ENCODE assay signal across 7 mouse cellular contexts in genomic region chr2:132847581-132847980, GRCm38 (mm10). TPM values are rescaled to one million over a fixed set of nuclear protein-coding genes. Genes with fewer than 3 reads are reported as not detected.
DNase-seq lines count a peak whose midpoint lies in the region; ATAC-seq and TF ChIP-seq lines count a peak whose summit lies in the region.

No protein-coding gene starts in this region.

- H3K36me3 ChIP-seq in neural tube, embryonic 11.5 days (ENCODE audit: control insufficient read depth, insufficient read depth, low read length), result no peaks in the 10 kb centered on the region; the same call in 1 of the 2 replicates
- H3K36me3 ChIP-seq in hindbrain, embryonic 14.5 days (replicated peaks; ENCODE audit: control insufficient read depth, insufficient read depth), result peaks cover 15% of the 10 kb centered on the region
- peaks cover 14% of the 10 kb centered on the region for H3K36me3 ChIP-seq in liver, postnatal 0 days (replicated peaks; ENCODE audit: insufficient read depth, low read length)

- H3K9ac ChIP-seq in neural tube, embryonic 11.5 days (ENCODE audit: low read length), result peak overlapping the region; percentile 88
- H3K9ac ChIP-seq in hindbrain, embryonic 14.5 days, result peak overlapping the region; percentile 82
- peak overlapping the region; percentile 86 for H3K9ac ChIP-seq in liver, postnatal 0 days (replicated peaks)

- H3K4me3 ChIP-seq in neural tube, embryonic 11.5 days (ENCODE audit: low read depth, low read length), result peak overlapping the region; percentile 94
- H3K4me3 ChIP-seq in cortical plate, adult 2 months (ENCODE audit: insufficient read depth, low read length), result peak overlapping the region; percentile 94
- peak overlapping the region; percentile 87 for H3K4me3 ChIP-seq in hindbrain, embryonic 14.5 days (replicated peaks; ENCODE audit: low read length)
- H3K4me3 ChIP-seq in liver, postnatal 0 days (ENCODE audit: low read depth, low read length), result peak overlapping the region; percentile 76

- peak overlapping the region; percentile 80 for H3K4me2 ChIP-seq in neural tube, embryonic 11.5 days (ENCODE audit: low read depth)
- peak overlapping the region; percentile 82 for H3K4me2 ChIP-seq in hindbrain, embryonic 14.5 days (replicated peaks)
- peak overlapping the region; percentile 83 for H3K4me2 ChIP-seq in liver, postnatal 0 days (ENCODE audit: low read depth, low read length)

- no peaks in the 10 kb centered on the region for H3K9me3 ChIP-seq in neural tube, embryonic 11.5 days (ENCODE audit: control insufficient read depth, low read length)
- no peaks in the 10 kb centered on the region for H3K9me3 ChIP-seq in hindbrain, embryonic 14.5 days (ENCODE audit: control insufficient read depth, low read length)
- no peaks in the 10 kb centered on the region for H3K9me3 ChIP-seq in liver, postnatal 0 days (ENCODE audit: low read length)

- TF ChIP-seq EP300 in liver, postnatal 0 days (IDR thresholded peaks at IDR 0.05; ENCODE audit: low read depth), result no peak

- no peaks in the 10 kb centered on the region for H3K27me3 ChIP-seq in neural tube, embryonic 11.5 days (ENCODE audit: control insufficient read depth, insufficient read depth, low read length)
- no peaks in the 10 kb centered on the region for H3K27me3 ChIP-seq in hindbrain, embryonic 14.5 days (ENCODE audit: control insufficient read depth, insufficient read depth, low read length)
- H3K27me3 ChIP-seq in liver, postnatal 0 days (ENCODE audit: insufficient read depth, low read length), result no peaks in the 10 kb centered on the region

- TF ChIP-seq POLR2A in cortical plate, adult 2 months (IDR thresholded peaks at IDR 0.05; ENCODE audit: extremely low read depth, insufficient read depth, low read length), result no peak

- H3K4me1 ChIP-seq in neural tube, embryonic 11.5 days (ENCODE audit: control insufficient read depth, insufficient read depth, low read length), result peaks cover 9% of the 10 kb centered on the region
- peaks cover 6% of the 10 kb centered on the region for H3K4me1 ChIP-seq in cortical plate, adult 2 months (ENCODE audit: control insufficient read depth, insufficient read depth, low read length)
- H3K4me1 ChIP-seq in hindbrain, embryonic 14.5 days (replicated peaks; ENCODE audit: control insufficient read depth, insufficient read depth, low read length), result peaks cover 15% of the 10 kb centered on the region
- H3K4me1 ChIP-seq in liver, postnatal 0 days (ENCODE audit: insufficient read depth), result peaks cover 7% of the 10 kb centered on the region; the same call in 1 of the 2 replicates

- no peak for TF ChIP-seq CTCF in cortical plate, adult 2 months (IDR thresholded peaks at IDR 0.05; ENCODE audit: extremely low read depth, insufficient read depth, low read length)
- TF ChIP-seq CTCF in liver, postnatal 0 days (IDR thresholded peaks at IDR 0.05; ENCODE audit: low read depth), result no peak

- no peak for ATAC-seq in neural tube, embryonic 11.5 days (ENCODE audit: insufficient read depth, low FRiP score, low TSS enrichment)
- ATAC-seq in hindbrain, embryonic 14.5 days (ENCODE audit: low FRiP score), result no peak
- no peak for ATAC-seq in liver, postnatal 0 days

- no peak for DNase-seq in neural tube, embryonic 11.5 days (ENCODE audit: low spot score)
- no peak for DNase-seq in neural tube, embryonic 10.5 days (ENCODE audit: extremely low spot score, low spot score)
- no peak for DNase-seq in hindbrain, embryonic 14.5 days (ENCODE audit: low spot score)
- DNase-seq in liver, postnatal 0 days, result peak; percentile 49
- no peak for DNase-seq in right cerebral cortex, adult 18-20 months
- DNase-seq in layer of hippocampus, postnatal 10 days (ENCODE audit: low spot score in 2 of 2), result no peak

- H3K27ac ChIP-seq in neural tube, embryonic 11.5 days (ENCODE audit: low read depth, low read length), result no peak overlapping the region
- H3K27ac ChIP-seq in cortical plate, adult 2 months (ENCODE audit: insufficient read depth, low read length), result no peak overlapping the region
- no peak overlapping the region for H3K27ac ChIP-seq in hindbrain, embryonic 14.5 days
- H3K27ac ChIP-seq in liver, postnatal 0 days (ENCODE audit: low read depth), result peak overlapping the region; percentile 89

- 28% methylated on average over 7 of the region's 7 CpGs for WGBS in neural tube, embryonic 11.5 days
- 55% methylated on average over 7 of the region's 7 CpGs for WGBS in hindbrain, embryonic 14.5 days
- 33% methylated on average over 7 of the region's 7 CpGs for WGBS in liver, postnatal 0 days (ENCODE audit: insufficient replicate concordance)

RNA-seq across cellular contexts. Expression of gene Crls1, which starts 1.1 kb away (rescaled TPM):
- polyA plus RNA-seq in neural tube, embryonic 11.5 days (2014; fragmentation: Nextera tagmentation; extraction: Ambion mirVana), result 25.6 and 27.9 TPM in 2 replicates
- 28.3 TPM in 2 replicates for polyA plus RNA-seq in cortical plate, adult 2 months (2012; rRNA removed)
- 19.0 and 19.1 TPM in 2 replicates for polyA plus RNA-seq in hindbrain, embryonic 14.5 days (2014; fragmentation: Nextera tagmentation; extraction: Ambion mirVana)
- 18.9 and 20.4 TPM in 2 replicates for polyA plus RNA-seq in liver, postnatal 0 days (2015; fragmentation: Nextera tagmentation; extraction: Ambion mirVana)
- 10 to 100 TPM; 35.5 to 36.8 TPM for total RNA-seq in layer of hippocampus, postnatal 10 days (2021)

RNA-seq across cellular contexts. Expression of gene Mcm8, which starts 31.6 kb away (rescaled TPM):
- polyA plus RNA-seq in neural tube, embryonic 11.5 days (2014; fragmentation: Nextera tagmentation; extraction: Ambion mirVana), result 19.3 and 21.4 TPM in 2 replicates
- 3.4 and 3.9 TPM in 2 replicates for polyA plus RNA-seq in cortical plate, adult 2 months (2012; rRNA removed)
- 5.1 and 6.6 TPM in 2 replicates for polyA plus RNA-seq in hindbrain, embryonic 14.5 days (2014; fragmentation: Nextera tagmentation; extraction: Ambion mirVana)
- polyA plus RNA-seq in liver, postnatal 0 days (2015; fragmentation: Nextera tagmentation; extraction: Ambion mirVana), result 2.1 and 2.9 TPM in 2 replicates
- total RNA-seq in layer of hippocampus, postnatal 10 days (2021), result 1 to 10 TPM; 4.2 to 5.4 TPM

RNA-seq across cellular contexts. Expression of gene Trmt6, which starts 31.7 kb away (rescaled TPM):
- polyA plus RNA-seq in neural tube, embryonic 11.5 days (2014; fragmentation: Nextera tagmentation; extraction: Ambion mirVana), result 30.8 and 33.3 TPM in 2 replicates
- 25.3 and 28.6 TPM in 2 replicates for polyA plus RNA-seq in cortical plate, adult 2 months (2012; rRNA removed)
- 15.7 and 18.5 TPM in 2 replicates for polyA plus RNA-seq in hindbrain, embryonic 14.5 days (2014; fragmentation: Nextera tagmentation; extraction: Ambion mirVana)
- 17.3 TPM in 2 replicates for polyA plus RNA-seq in liver, postnatal 0 days (2015; fragmentation: Nextera tagmentation; extraction: Ambion mirVana)
- 10 to 100 TPM; 27.5 to 29.9 TPM for total RNA-seq in layer of hippocampus, postnatal 10 days (2021)

RNA-seq across cellular contexts. Expression of gene Lrrn4, which starts 33.1 kb away (rescaled TPM):
- 0.21 and 0.24 TPM in 2 replicates for polyA plus RNA-seq in neural tube, embryonic 11.5 days (2014; fragmentation: Nextera tagmentation; extraction: Ambion mirVana)
- polyA plus RNA-seq in cortical plate, adult 2 months (2012; rRNA removed), result 0.19 and 0.38 TPM in 2 replicates
- polyA plus RNA-seq in hindbrain, embryonic 14.5 days (2014; fragmentation: Nextera tagmentation; extraction: Ambion mirVana), result 0.39 and 0.51 TPM in 2 replicates
- polyA plus RNA-seq in liver, postnatal 0 days (2015; fragmentation: Nextera tagmentation; extraction: Ambion mirVana), result 0.97 and 1.2 TPM in 2 replicates
- total RNA-seq in layer of hippocampus, postnatal 10 days (2021), result 1 to 10 TPM; 1.2 TPM
